8 mouse cellular contexts compared by ENCODE assay signal in genomic region chr19:47314076-47314941, GRCm38 (mm10).
DNase-seq lines count a peak whose midpoint lies in the region; ATAC-seq and TF ChIP-seq lines count a peak whose summit lies in the region.

No protein-coding gene starts in this region.

- no peaks in the 10 kb centered on the region for H3K9me3 ChIP-seq in megakaryocyte, embryonic 14.5 days
- no peaks in the 10 kb centered on the region for H3K9me3 ChIP-seq in embryonic facial prominence, embryonic 12.5 days
- no peaks in the 10 kb centered on the region for H3K9me3 ChIP-seq in heart, embryonic 11.5 days (replicated peaks; ENCODE audit: control insufficient read depth, low read length)
- no peaks in the 10 kb centered on the region for H3K9me3 ChIP-seq in kidney, embryonic 14.5 days (ENCODE audit: control insufficient read depth, low read length)

- 1% methylated on average over 49 of the region's 49 CpGs for WGBS in embryonic facial prominence, embryonic 12.5 days
- WGBS in heart, embryonic 11.5 days (ENCODE audit: insufficient replicate concordance): 4% methylated on average over 48 of the region's 49 CpGs
- 3% methylated on average over 49 of the region's 49 CpGs for WGBS in kidney, embryonic 14.5 days
- WGBS in small intestine, adult 2 months: 36% methylated on average over 49 of the region's 49 CpGs

- DNase-seq in lung, postnatal 10 days: peak; percentile 93
- DNase-seq in cerebellum, adult 9-11 months: no peak

- H3K4me3 ChIP-seq in megakaryocyte, embryonic 14.5 days (replicated peaks): peak overlapping the region; percentile 71
- H3K4me3 ChIP-seq in embryonic facial prominence, embryonic 12.5 days: peak overlapping the region; percentile 72
- peak overlapping the region; percentile 60 for H3K4me3 ChIP-seq in heart, embryonic 11.5 days (ENCODE audit: low read depth, low read length)
- peak overlapping the region; percentile 49 for H3K4me3 ChIP-seq in kidney, embryonic 14.5 days (ENCODE audit: low read length)
- peak overlapping the region; percentile 56 for H3K4me3 ChIP-seq in small intestine, adult 2 months (ENCODE audit: low read depth, low read length)

- no peak for ATAC-seq in megakaryocyte, adult 5-6 weeks (ENCODE audit: poor library complexity, severe bottlenecking)
- ATAC-seq in embryonic facial prominence, embryonic 12.5 days (ENCODE audit: insufficient number of reproducible peaks, insufficient read depth, low FRiP score, low TSS enrichment): peak; percentile 78
- peak; percentile 71 for ATAC-seq in heart, embryonic 11.5 days (replicated peaks; ENCODE audit: insufficient number of reproducible peaks, low FRiP score, low TSS enrichment)
- ATAC-seq in kidney, embryonic 14.5 days (ENCODE audit: low FRiP score, low TSS enrichment): peak; percentile 77

- peak overlapping the region; percentile 89 for H3K9ac ChIP-seq in embryonic facial prominence, embryonic 12.5 days
- H3K9ac ChIP-seq in heart, embryonic 11.5 days (ENCODE audit: low read depth, low read length): peak overlapping the region; percentile 90
- peak overlapping the region; percentile 87 for H3K9ac ChIP-seq in kidney, embryonic 14.5 days (ENCODE audit: low read depth, low read length)

- peak overlapping the region; percentile 98 for H3K27ac ChIP-seq in embryonic facial prominence, embryonic 12.5 days
- peak overlapping the region; percentile 90 for H3K27ac ChIP-seq in heart, embryonic 11.5 days (ENCODE audit: low read depth, low read length)
- peak overlapping the region; percentile 88 for H3K27ac ChIP-seq in kidney, embryonic 14.5 days (ENCODE audit: low read depth, low read length)
- H3K27ac ChIP-seq in small intestine, adult 2 months (ENCODE audit: insufficient read depth, low read depth, low read length): peak overlapping the region; percentile 84

- H3K4me1 ChIP-seq in megakaryocyte, embryonic 14.5 days: peaks cover 34% of the 10 kb centered on the region
- H3K4me1 ChIP-seq in embryonic facial prominence, embryonic 12.5 days: peaks cover 84% of the 10 kb centered on the region
- H3K4me1 ChIP-seq in heart, embryonic 11.5 days (ENCODE audit: control insufficient read depth, insufficient read depth, low read length): peaks cover 84% of the 10 kb centered on the region
- H3K4me1 ChIP-seq in kidney, embryonic 14.5 days (ENCODE audit: control insufficient read depth, insufficient read depth, low read length): peaks cover 59% of the 10 kb centered on the region
- peaks cover 7% of the 10 kb centered on the region; the same call in 1 of the 2 replicates for H3K4me1 ChIP-seq in small intestine, adult 2 months (ENCODE audit: control insufficient read depth, insufficient read depth, insufficient read length, low read length)

- TF ChIP-seq CTCF in small intestine, adult 2 months (IDR thresholded peaks at IDR 0.05; ENCODE audit: extremely low read depth, insufficient read length, insufficient replicate concordance, low read depth, low read length): no peak

- H3K4me2 ChIP-seq in embryonic facial prominence, embryonic 12.5 days (replicated peaks): peak overlapping the region; percentile 90
- peak overlapping the region; percentile 96 for H3K4me2 ChIP-seq in heart, embryonic 11.5 days
- peak overlapping the region; percentile 89 for H3K4me2 ChIP-seq in kidney, embryonic 14.5 days (replicated peaks; ENCODE audit: low read depth, low read length)

- peaks cover 82% of the 10 kb centered on the region for H3K27me3 ChIP-seq in megakaryocyte, embryonic 14.5 days (replicated peaks)
- no peaks in the 10 kb centered on the region for H3K27me3 ChIP-seq in embryonic facial prominence, embryonic 12.5 days
- no peaks in the 10 kb centered on the region for H3K27me3 ChIP-seq in heart, embryonic 11.5 days (ENCODE audit: control insufficient read depth, insufficient read depth, low read length)
- H3K27me3 ChIP-seq in kidney, embryonic 14.5 days (ENCODE audit: control insufficient read depth, insufficient read depth, low read length): no peaks in the 10 kb centered on the region
- H3K27me3 ChIP-seq in small intestine, adult 2 months (ENCODE audit: control insufficient read depth, insufficient read depth, low read length): no peaks in the 10 kb centered on the region

- TF ChIP-seq POLR2A in small intestine, adult 2 months (IDR thresholded peaks at IDR 0.05; ENCODE audit: low read depth, low read length): peak; percentile 62; the same call in 1 of the 2 replicates

- no peaks in the 10 kb centered on the region for H3K36me3 ChIP-seq in megakaryocyte, embryonic 14.5 days (replicated peaks; ENCODE audit: low read length)
- H3K36me3 ChIP-seq in embryonic facial prominence, embryonic 12.5 days: peaks cover 13% of the 10 kb centered on the region
- peaks cover 11% of the 10 kb centered on the region for H3K36me3 ChIP-seq in heart, embryonic 11.5 days (ENCODE audit: control insufficient read depth, insufficient read depth, low read length)
- peaks cover 6% of the 10 kb centered on the region; the same call in 1 of the 2 replicates for H3K36me3 ChIP-seq in kidney, embryonic 14.5 days (ENCODE audit: control insufficient read depth, insufficient read depth, low read length)
- H3K36me3 ChIP-seq in small intestine, adult 2 months (ENCODE audit: control insufficient read depth, insufficient read depth, low read length): no peaks in the 10 kb centered on the region
